Mouse (Mus musculus): ENCODE results near the gene Frmd4b. TPM values are rescaled to one million over a fixed set of nuclear protein-coding genes. Genes with fewer than 3 reads are reported as not detected.
"Not testable (repeated sequence)": the region's sequence is repeated elsewhere in the genome, so short reads cannot be mapped to it uniquely, and the experiment has no call there.

Frmd4b gene
- polyA plus RNA-seq, 1 experiment, result 8.3 TPM

- WGBS, result 74% methylated on average over 16 of the region's 16 CpGs
- no peak for DNase-seq (ENCODE audit: low read depth, low spot score)
Measured at GRCm38 (mm10) chr6:97438918-97439645, 178.3 kb downstream of the Frmd4b start.

- 82% methylated on average over 4 of the region's 4 CpGs for WGBS
- no peak for DNase-seq (ENCODE audit: low read depth, low spot score)
Measured at GRCm38 (mm10) chr6:97434753-97435152, 182.6 kb downstream of the Frmd4b start.

- no peak for DNase-seq (ENCODE audit: low read depth, low spot score)
- WGBS, result 78% methylated on average over 10 of the region's 10 CpGs
Measured at GRCm38 (mm10) chr6:97431309-97432004, 185.9 kb downstream of the Frmd4b start.

GRCm38 (mm10) chr6:97430519-97430918 lies 186.8 kb downstream of the Frmd4b start:
- WGBS, result 40% methylated on average over 6 of the region's 6 CpGs
- no peak for DNase-seq (ENCODE audit: low read depth, low spot score)

GRCm38 (mm10) chr6:97429688-97430343 lies 187.5 kb downstream of the Frmd4b start:
- DNase-seq (ENCODE audit: low read depth, low spot score), result no peak
- 10% methylated on average over 2 of the region's 2 CpGs for WGBS

GRCm38 (mm10) chr6:97419771-97420446 lies 197.4 kb downstream of the Frmd4b start:
- DNase-seq (ENCODE audit: low read depth, low spot score), result no peak
- 60% methylated on average over 7 of the region's 7 CpGs for WGBS

- DNase-seq (ENCODE audit: low read depth, low spot score), result no peak
- 67% methylated on average over 13 of the region's 13 CpGs for WGBS
Measured at GRCm38 (mm10) chr6:97416972-97417554, 200.3 kb downstream of the Frmd4b start.

- WGBS, result 93% methylated on average over 4 of the region's 4 CpGs
Measured at GRCm38 (mm10) chr6:97415578-97415977, 201.8 kb downstream of the Frmd4b start.

GRCm38 (mm10) chr6:97413453-97413852 lies 203.9 kb downstream of the Frmd4b start:
- 47% methylated on average over 7 of the region's 7 CpGs for WGBS
- DNase-seq (ENCODE audit: low read depth, low spot score), result no peak

More at GRCm38 (mm10) chr6:97415578-97415977, 201.8 kb downstream of the Frmd4b start:
- not testable (repeated sequence) for DNase-seq (ENCODE audit: low read depth, low spot score)

GRCm38 (mm10) chr6:97412403-97412802 lies 204.9 kb downstream of the Frmd4b start:
- WGBS, result 93% methylated on average over 15 of the region's 15 CpGs
- no peak for DNase-seq (ENCODE audit: low read depth, low spot score)

GRCm38 (mm10) chr6:97411327-97411726 lies 206.0 kb downstream of the Frmd4b start:
- DNase-seq (ENCODE audit: low read depth, low spot score), result no peak
- 87% methylated on average over 6 of the region's 6 CpGs for WGBS

- no peak for DNase-seq (ENCODE audit: low read depth, low spot score)
- WGBS, result 31% methylated on average over 5 of the region's 5 CpGs
Measured at GRCm38 (mm10) chr6:97409467-97410239, 207.7 kb downstream of the Frmd4b start.

- DNase-seq (ENCODE audit: low read depth, low spot score), result no peak
- 75% methylated on average over 3 of the region's 3 CpGs for WGBS
Measured at GRCm38 (mm10) chr6:97407914-97408313, 209.4 kb downstream of the Frmd4b start.

GRCm38 (mm10) chr6:97407425-97407824 lies 209.9 kb downstream of the Frmd4b start:
- DNase-seq (ENCODE audit: low read depth, low spot score), result no peak
- WGBS, result 79% methylated on average over 5 of the region's 5 CpGs

GRCm38 (mm10) chr6:97405311-97405710 lies 212.0 kb downstream of the Frmd4b start:
- 46% methylated on average over 7 of the region's 7 CpGs for WGBS
- DNase-seq (ENCODE audit: low read depth, low spot score), result no peak

- 76% methylated on average over 10 of the region's 10 CpGs for WGBS
- no peak for DNase-seq (ENCODE audit: low read depth, low spot score)
Measured at GRCm38 (mm10) chr6:97402822-97403472, 214.4 kb downstream of the Frmd4b start.

- DNase-seq (ENCODE audit: low read depth, low spot score), result no peak
- WGBS, result 91% methylated on average over 6 of the region's 6 CpGs
Measured at GRCm38 (mm10) chr6:97400446-97400845, 216.9 kb downstream of the Frmd4b start.

GRCm38 (mm10) chr6:97397935-97398334 lies 219.4 kb downstream of the Frmd4b start:
- DNase-seq (ENCODE audit: low read depth, low spot score), result peak; percentile 45
- 48% methylated on average over 4 of the region's 4 CpGs for WGBS

Data from large intestine, adult 2 months (tissue).